Mouse (Mus musculus) retina, postnatal 7 days (tissue): ENCODE measurements around the gene Pygm.

Source experiments
- DNase-seq: peaks from one replicate; pipeline ENCODE4 v3.0.0-alpha.2; 2012; ENCODE audit warnings: low read depth, low spot score

Gene Pygm

DNA sequence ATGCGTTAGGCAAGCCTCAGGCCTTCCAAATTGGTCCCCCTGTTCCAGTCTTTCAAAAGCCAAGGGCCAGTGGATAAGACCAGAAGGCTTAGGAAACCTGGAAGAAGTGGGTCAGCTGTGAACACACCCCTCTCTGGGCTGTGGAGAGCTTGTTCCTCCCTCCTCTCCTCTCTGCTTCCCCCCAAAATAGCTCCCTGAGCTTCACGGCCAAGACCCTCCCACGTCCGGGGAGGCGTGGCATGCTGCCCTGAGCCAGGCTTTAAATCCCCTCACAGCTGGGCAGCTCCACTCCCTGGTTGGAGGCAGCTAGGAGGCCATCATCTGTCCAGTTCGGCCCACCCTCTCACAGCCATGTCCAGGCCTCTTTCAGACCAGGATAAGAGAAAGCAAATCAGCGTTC lies at the start of gene Pygm:
Gene Pygm (plus strand): TSS at position 272 of the 400 bp plus-strand sequence.
- peak; percentile 58 for DNase-seq

DNA sequence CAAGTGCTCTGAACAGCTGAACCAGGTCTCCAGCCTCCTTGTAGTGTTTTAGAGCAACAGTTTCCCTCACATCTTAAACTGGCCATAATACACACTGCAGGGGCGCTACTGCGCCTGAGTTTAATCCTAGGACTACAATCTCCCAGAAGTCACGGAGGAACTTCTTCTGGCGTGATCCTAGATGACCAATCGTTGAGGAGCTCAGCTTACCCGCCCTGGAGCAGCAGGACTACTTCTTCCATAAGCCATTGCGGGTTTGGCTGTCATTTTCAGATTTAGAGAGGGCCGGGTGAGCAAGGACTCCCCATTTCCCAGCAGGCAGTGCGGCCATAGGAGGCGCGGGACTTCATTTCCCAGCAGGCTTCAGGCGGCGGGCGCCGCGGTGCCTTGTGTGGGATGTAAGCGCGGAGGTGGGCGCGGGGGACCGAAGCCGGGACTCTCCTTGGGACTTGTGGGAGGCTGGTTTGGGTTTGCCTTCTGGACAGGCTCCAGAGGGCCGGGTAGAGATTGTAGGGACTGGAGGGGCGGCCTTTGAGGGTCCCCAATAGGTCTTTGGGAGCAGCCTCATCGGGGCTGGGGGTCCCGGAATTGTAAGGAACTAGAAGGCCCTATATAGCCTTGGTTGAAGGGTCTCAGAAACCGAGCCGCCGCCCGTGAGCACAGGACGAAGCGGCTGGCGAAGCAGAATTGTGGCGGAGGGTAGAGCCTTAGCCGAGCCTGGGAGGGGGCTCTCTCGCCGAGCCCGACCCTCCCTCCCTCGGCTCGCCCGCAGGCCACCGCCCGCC lies 49.3 kb upstream of the Pygm start, which contains the start of gene Men1:
Gene Men1 (plus strand): TSS at position 307 of the 785 bp plus-strand sequence.
- peak; percentile 92 for DNase-seq

DNA sequence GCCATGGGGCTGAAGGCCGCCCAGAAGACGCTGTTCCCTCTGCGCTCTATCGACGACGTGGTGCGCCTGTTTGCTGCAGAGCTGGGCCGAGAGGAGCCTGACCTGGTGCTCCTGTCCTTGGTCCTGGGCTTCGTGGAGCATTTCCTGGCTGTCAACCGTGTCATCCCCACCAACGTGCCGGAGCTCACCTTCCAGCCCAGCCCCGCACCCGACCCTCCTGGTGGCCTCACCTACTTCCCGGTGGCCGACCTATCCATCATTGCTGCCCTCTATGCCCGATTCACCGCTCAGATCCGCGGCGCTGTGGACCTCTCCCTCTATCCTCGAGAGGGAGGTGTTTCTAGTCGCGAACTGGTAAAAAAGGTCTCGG lies 48.8 kb upstream of the Pygm start:
- DNase-seq = no peak

DNA sequence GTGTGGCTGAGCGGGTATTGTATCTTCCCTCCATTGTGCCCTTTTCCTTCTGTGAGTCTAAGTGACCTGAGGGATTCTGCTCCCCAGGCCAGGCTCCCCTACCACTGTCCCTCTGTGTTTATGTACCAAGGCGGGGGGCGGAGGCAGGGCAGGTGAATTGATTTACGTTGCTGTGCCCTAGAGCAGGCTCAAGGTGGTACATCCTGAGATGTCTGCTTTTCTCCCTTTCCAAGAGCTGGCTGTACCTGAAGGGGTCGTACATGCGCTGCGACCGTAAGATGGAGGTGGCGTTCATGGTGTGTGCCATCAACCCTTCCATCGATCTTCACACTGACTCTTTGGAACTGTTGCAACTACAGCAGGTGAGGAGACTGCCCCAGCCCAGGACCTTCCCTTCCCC lies 47.3 kb upstream of the Pygm start:
- no peak for DNase-seq

DNA sequence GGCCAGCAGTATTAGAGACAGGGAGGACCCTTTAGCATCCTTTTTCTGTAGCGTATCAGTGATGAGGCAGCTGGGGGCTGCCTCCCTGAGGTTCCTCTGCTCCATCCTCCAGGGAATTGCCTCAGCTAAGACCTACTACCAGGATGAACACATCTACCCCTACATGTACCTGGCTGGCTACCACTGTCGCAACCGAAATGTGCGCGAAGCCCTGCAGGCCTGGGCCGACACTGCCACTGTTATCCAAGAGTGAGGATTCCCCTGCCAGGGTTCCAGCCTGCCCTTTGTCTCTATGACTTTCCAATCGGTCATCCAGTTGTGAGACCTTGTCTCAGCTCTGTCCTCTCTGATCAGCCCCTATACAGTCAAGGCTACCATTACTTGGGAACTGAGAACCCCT lies 46.0 kb upstream of the Pygm start:
- DNase-seq = no peak

DNA sequence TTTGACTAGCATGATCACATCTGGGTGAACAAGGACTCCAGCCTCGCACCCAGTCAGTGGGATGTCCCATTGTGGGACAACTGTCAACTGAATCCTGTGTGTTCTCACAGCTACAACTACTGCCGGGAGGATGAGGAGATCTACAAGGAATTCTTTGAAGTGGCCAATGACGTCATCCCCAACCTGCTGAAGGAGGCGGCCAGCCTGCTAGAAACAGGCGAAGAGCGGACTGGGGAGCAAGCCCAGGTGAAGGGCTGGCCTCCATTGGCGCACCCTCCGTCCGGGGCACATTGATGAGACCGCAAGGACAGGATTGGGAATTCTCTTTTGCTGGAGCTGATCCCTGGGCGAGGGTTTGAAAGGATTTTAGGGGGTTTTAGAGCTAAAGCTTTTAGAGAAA lies 45.5 kb upstream of the Pygm start:
- no peak for DNase-seq

DNA sequence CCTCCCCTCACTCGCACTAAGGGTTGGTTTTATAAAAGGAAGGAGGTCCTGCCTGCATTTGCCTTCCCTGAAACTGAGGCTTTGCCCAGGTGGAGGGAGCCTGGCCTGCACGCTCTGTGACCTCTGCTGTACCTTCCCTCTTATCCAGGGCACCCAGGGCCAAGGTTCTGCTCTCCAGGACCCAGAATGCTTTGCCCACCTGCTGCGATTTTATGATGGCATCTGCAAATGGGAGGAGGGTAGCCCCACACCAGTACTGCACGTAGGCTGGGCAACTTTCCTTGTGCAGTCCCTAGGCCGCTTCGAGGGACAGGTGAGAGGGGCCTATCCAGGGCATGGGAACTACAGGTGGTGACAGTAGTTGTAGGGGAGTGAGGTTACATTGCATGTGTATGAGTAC lies 45.0 kb upstream of the Pygm start:
- DNase-seq = no peak

- no peak for DNase-seq
Measured at GRCm38 (mm10) chr19:6339890-6340504, 44.2 kb upstream of the Pygm start.

GRCm38 (mm10) chr19:6340524-6341452 lies 43.4 kb upstream of the Pygm start, which contains the start of gene Map4k2:
Gene Map4k2, plus strand, starts transcription at chr19:6341135.
- peak; percentile 56 for DNase-seq

DNA sequence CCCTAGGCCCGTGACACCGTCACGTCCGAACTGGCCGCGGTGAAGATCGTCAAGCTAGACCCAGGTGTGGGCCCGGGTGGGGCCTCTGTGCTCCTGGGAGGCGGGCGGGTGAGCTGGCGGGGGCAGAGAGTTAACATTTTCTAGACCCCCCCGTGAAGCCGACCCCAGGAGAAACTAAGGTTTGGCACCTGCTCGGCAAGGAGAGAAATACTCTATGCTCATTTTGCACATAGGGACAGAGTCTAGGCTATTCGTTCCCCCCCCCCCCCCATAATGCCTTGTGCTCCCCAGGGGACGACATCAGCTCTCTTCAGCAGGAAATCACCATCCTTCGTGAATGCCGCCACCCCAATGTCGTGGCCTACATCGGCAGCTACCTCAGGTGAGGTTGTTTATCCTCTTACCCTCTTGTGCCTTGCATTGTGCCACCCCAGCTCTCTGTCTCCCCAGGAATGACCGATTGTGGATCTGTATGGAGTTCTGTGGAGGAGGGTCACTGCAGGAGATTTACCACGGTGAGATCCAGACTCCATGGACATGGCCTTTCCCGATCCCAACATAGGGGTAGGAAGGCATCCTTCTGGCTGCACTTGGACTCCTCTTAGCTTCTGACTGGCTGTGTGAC lies 42.6 kb upstream of the Pygm start:
- no peak for DNase-seq

- no peak for DNase-seq
Measured at GRCm38 (mm10) chr19:6342276-6342933, 41.8 kb upstream of the Pygm start.

DNA sequence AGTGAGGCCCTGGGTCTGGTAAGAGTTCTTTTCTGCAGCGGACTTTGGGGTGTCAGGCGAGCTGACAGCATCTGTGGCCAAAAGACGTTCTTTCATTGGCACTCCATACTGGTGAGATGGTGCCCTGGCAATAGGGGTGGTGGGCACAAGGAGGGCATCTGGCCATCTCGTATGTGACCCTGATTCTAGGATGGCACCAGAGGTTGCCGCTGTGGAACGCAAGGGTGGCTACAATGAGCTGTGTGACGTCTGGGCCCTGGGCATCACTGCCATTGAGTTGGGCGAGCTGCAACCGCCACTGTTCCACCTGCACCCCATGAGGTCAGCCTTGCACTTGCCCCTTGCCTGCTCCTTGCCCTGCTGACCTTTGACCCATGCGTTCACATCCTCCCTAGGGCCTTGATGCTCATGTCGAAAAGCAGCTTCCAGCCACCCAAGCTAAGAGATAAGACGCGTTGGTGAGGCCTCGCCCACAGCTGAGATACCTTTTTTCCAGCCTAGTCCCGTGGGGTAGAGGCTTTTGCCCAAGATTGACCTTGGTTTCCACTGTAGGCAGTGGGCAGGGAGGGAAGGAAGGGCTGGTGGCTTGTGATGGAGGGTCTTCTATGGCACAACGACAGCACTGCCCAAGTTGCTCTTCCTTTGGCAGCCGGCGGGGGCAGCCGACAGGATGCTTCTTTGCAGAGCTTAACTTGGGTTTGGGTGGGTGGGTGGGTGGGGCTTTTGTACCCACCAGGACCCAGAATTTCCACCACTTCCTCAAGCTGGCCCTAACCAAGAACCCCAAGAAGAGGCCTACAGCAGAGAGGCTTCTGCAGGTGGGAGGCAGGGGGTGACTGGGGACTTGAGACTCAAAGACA lies 40.9 kb upstream of the Pygm start:
- DNase-seq = no peak

DNA sequence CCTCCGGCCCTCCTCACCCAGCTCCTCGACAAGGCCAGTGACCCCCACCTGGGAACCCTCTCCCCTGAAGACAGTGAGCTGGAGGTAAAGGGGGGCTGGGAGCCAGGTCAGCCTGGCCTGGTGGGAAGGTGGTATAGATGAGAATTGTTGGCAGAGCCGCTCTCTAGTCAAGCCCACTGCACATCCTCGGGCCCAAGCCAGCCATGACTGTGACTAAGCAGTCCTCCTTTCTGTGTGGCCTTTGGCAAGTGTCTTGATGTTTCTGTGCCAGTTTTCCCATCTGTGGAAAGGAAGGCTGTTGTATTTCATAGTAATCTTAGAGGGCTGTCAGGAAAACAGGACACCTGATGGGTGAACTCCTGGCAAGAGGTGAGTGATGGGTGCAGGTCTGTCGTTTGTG lies 40.2 kb upstream of the Pygm start:
- DNase-seq = no peak

- DNase-seq = no peak
Measured at GRCm38 (mm10) chr19:6346023-6346422, 38.2 kb upstream of the Pygm start.

- no peak for DNase-seq
Measured at GRCm38 (mm10) chr19:6346661-6347060, 37.5 kb upstream of the Pygm start.

DNA sequence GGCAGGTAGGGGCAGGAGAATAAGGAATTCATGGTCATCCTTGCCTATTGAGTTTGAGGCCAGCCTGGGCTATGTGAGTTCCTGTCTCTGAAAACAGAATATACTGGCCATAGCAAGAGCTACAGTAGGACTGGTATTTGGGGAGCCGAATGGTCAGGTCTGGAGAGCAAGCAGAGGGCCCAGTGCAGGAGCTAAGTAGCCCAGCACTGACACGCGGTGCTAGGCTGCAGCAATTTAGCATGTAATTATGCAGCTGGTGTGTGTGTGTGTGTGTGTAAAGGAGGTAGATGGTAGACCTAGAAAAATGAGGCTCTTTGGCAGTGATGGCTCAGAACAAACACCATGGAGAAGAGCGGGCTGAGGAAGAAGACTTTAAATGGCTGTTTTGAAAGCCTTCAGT lies 36.6 kb upstream of the Pygm start:
- DNase-seq = no peak

DNA sequence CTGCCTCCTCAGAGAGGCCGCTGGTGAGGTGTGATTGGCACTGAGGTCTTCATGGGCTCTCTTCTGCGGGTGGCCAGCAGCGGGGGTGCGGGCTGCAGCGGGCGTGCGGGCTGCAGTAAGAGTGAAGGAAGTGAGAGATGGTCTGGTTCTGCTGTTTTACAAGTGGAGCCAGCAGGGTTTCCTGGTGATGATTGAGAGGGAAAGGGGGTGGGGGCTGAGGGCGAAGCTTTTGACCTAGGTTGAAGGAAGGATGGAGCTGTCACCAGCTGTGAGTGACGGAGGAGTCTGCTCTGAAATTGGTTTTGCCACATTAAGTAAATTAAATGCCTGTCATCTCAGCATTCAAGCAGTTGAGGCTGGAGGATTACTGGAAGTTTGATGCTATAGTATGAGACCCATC lies 35.5 kb upstream of the Pygm start:
- no peak for DNase-seq

DNA sequence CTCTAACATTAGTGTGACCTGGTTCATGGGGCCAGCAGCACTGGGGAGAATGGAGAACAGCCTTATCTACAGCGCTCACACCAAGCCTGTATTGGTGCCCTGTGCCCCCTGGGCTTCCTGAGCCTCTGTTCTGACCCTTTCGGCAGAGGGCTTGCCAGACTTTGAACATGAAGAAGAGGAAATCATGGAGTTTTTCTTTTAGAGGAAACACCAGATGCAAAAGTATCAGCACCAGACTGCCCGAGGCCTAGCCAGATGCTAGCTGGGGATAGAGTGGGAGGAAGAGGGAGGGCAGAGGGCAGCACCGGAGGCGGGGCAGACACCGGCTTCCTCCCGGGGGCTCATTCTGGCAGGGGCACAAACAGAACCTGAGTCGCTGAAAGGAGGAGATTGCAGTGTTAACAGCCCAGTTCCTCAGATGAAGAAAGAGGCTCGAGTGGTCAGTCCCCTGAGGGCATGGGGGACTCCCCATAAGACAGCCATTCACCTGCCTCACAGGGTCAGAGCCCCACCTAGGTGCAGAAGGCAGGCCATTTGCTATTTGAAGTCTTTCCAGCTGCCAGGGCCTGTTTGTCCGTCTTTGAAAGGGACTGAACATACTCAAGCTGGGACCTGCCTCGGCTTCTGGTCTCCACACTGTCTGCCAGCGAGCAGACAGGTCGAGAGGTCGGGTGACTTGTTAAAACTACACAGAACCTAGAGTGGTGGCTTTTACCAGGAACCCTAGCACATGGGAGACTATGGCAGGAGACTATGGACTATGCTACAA lies 34.8 kb upstream of the Pygm start:
- DNase-seq = no peak

DNA sequence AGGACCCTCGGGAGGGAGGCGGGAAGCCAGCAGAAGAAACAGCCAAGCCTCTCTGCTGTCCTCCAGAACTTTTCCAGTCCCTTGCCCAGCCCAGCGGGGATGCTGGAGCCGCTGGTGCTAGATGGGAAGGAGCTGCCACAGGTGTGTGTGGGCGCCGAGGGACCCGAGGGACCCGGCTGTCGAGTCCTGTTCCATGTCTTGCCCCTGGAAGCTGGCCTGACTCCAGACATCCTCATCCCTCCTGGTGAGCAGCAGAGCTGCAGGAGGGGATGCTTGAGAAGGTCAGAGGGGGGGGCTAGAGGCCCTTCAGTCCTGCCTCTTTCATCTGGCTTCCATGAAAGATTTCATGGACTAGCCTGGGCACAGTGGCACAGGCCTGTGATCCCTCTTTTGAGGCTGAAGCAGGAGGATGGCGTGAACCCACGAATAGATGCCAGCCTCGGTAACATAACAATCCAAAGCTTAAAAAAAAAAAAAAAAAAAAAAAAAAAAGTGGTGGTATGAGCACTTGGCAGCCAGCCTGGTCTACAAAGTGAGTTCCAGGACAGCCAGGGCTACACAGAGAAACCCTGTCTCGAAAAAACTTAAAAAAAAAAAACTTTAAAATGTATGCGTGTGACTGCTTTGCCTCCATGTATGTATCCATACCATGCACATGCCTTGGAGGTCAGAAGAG lies 32.6 kb upstream of the Pygm start:
- no peak for DNase-seq
